Mouse (Mus musculus) gastrocnemius, postnatal 25 days (tissue): Measurements from ENCODE around the gene Leo1. TPM values are rescaled to one million over a fixed set of nuclear protein-coding genes. Genes with fewer than 3 reads are reported as not detected.

ENCODE experiments used
- DNase-seq: peaks from one replicate; pipeline ENCODE4 v3.0.0; 2022
- long read RNA-seq, 2 experiments: library from polyadenylated mRNA; stranded (forward); transcript quantifications; one replicate each; pipeline ENCODE4 v2.0.0; 2021
- total RNA-seq, 2 experiments: library from RNA; stranded (reverse); gene quantifications; 1 replicate in 1 of 2; 2 replicates in 1 of 2; pipeline ENCODE4 v1.2.3; 2021

Leo1 gene
- 10 to 100 TPM; 12.3 to 21.3 TPM for total RNA-seq
- long read RNA-seq, experiment 1, transcript Leo1-201 (12 exons, 2,180 nt): major isoform, 21 of 29 reads
- long read RNA-seq, experiment 1, partial matches to known transcripts: 8 of 29 reads
- long read RNA-seq, experiment 1, other reads (novel, unspliced or antisense): 0 of 29 reads
- long read RNA-seq, experiment 2, transcript Leo1-201 (12 exons, 2,180 nt): major isoform, 9 of 13 reads
- long read RNA-seq, experiment 2, partial matches to known transcripts: 2 of 13 reads
- long read RNA-seq, experiment 2, other reads (novel, unspliced or antisense): 2 of 13 reads

- peak; percentile 88 for DNase-seq
These were observed at the start of gene Leo1 for GRCm38 (mm10) chr9:75440796-75441666. Gene Leo1, plus strand, starts transcription at chr9:75441524.

GRCm38 (mm10) chr9:75393251-75393650 lies 48.1 kb upstream of the Leo1 start:
- DNase-seq: no peak

GRCm38 (mm10) chr9:75395971-75396370 lies 45.4 kb upstream of the Leo1 start:
- no peak for DNase-seq

- no peak for DNase-seq
These were observed 42.3 kb upstream of the Leo1 start for GRCm38 (mm10) chr9:75399069-75399468.

- DNase-seq: no peak
These were observed 40.7 kb upstream of the Leo1 start for GRCm38 (mm10) chr9:75400639-75401038.

- DNase-seq: no peak
These were observed 39.5 kb upstream of the Leo1 start for GRCm38 (mm10) chr9:75401593-75402504.

- no peak for DNase-seq
These were observed 37.8 kb upstream of the Leo1 start for GRCm38 (mm10) chr9:75403520-75403919.

- DNase-seq: no peak
These were observed 35.2 kb upstream of the Leo1 start for GRCm38 (mm10) chr9:75406121-75406520.

GRCm38 (mm10) chr9:75407803-75408202 lies 33.5 kb upstream of the Leo1 start:
- DNase-seq: peak; percentile 56

GRCm38 (mm10) chr9:75408204-75408826 lies 33.0 kb upstream of the Leo1 start:
- no peak for DNase-seq

GRCm38 (mm10) chr9:75409031-75409851 lies 32.1 kb upstream of the Leo1 start:
- DNase-seq: peak; percentile 81

- DNase-seq: peak; percentile 98
These were observed 31.4 kb upstream of the Leo1 start, which contains the start of gene Mapk6 for GRCm38 (mm10) chr9:75409852-75410378. Gene Mapk6, minus strand, starts transcription at chr9:75410005.

GRCm38 (mm10) chr9:75410868-75411487 lies 30.3 kb upstream of the Leo1 start:
- no peak for DNase-seq

- no peak for DNase-seq
These were observed 29.7 kb upstream of the Leo1 start for GRCm38 (mm10) chr9:75411584-75411983.

GRCm38 (mm10) chr9:75413206-75413605 lies 28.1 kb upstream of the Leo1 start:
- DNase-seq: no peak

GRCm38 (mm10) chr9:75414204-75414603 lies 27.1 kb upstream of the Leo1 start:
- DNase-seq: no peak

- no peak for DNase-seq
These were observed 19.1 kb upstream of the Leo1 start for GRCm38 (mm10) chr9:75422251-75422691.

GRCm38 (mm10) chr9:75423683-75424082 lies 17.6 kb upstream of the Leo1 start:
- no peak for DNase-seq

GRCm38 (mm10) chr9:75424358-75425150 lies 16.8 kb upstream of the Leo1 start:
- no peak for DNase-seq
